Mouse (Mus musculus): ENCODE results near the gene Rnase11. TPM values are rescaled to one million over a fixed set of nuclear protein-coding genes. Genes with fewer than 3 reads are reported as not detected.
"Not testable (repeated sequence)": the region's sequence is repeated elsewhere in the genome, so short reads cannot be mapped to it uniquely, and the experiment has no call there.

Gene Rnase11
- polyA plus RNA-seq, 1 experiment from 2014 or later, result not detected

DNA sequence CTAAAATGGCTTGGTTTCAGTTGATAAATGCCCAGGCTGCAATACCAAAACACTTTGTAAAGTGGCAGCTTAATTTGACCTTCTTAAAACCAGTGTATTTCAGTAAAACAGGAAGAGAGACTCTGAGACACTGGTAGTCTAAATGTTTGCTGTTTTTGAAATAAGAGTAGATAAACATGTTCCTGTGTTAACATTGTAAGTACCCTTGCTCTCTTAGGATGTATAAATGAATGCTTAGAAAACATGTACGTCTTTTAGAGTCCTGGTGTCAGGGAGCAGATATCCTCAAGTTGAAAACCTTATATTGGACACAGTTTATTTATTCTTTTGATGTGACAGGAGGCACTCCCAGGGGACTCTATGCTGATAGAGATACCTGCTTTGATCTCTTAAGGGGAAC is 14.8 kb downstream of the Rnase11 start:
- no peaks in the 10 kb centered on the region for H3K27me3 ChIP-seq (replicated peaks)
- no peak overlapping the region for H3K4me2 ChIP-seq
- 0 out of 2 replicates have a peak, but pooled peaks cover 3% of the 10 kb centered on the region for H3K9me3 ChIP-seq (replicated peaks)
- no peaks in the 10 kb centered on the region for H3K36me3 ChIP-seq
- WGBS, result 53% methylated on average over 1 of the region's 1 CpGs
- H3K4me1 ChIP-seq (replicated peaks), result peaks cover 6% of the 10 kb centered on the region
- H3K4me3 ChIP-seq, result no peak overlapping the region
- no peak overlapping the region for H3K9ac ChIP-seq
- no peak for ATAC-seq (ENCODE audit: insufficient number of reproducible peaks, low FRiP score)
- no peak overlapping the region for H3K27ac ChIP-seq (ENCODE audit: poor library complexity, severe bottlenecking)

DNA sequence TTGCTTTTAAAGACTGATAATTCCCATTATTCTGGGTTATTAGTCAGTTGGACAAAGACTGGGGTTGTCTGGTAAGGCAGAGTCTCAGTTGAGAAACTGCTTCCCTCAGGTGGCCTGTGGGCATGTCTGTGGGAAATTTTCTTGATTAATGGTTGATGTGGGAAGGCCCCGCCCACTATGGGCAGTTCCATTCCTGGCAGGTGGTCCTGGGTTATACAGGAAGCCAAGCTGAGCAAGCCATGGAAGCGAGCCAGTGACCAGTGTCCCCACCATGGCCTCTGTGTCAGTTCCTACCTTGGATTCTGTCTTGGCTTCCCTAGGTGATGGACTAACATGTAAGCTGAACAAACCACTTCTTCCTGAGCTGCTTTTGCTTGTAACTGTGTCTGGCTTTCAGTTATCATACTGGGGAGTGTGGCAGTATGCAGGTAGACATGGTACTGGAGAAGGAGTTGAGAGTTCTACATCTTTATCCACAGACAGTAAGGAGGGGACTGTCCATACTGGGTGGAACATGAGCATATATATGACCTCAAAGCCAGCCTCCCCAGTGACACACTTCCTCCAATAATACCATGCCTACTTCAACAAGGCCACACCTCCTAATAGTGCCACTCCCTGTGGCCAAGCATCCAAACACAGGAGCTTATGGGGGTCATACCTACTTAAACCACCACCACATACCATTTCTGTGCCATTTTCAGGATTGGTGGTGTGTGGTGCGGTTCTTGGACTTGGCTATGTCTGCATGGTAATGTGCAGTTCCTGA is 22.4 kb downstream of the Rnase11 start:
- WGBS, result 58% methylated on average over 3 of the region's 3 CpGs
- Histone ChIP-seq H3K27ac (ENCODE audit: poor library complexity, severe bottlenecking) (no peak overlapping the region), H3K9me3 (replicated peaks) (0 out of 2 replicates have a peak, but pooled peaks cover 3% of the 10 kb centered on the region), H3K4me1 (replicated peaks) (no peaks in the 10 kb centered on the region), H3K4me2 (no peak overlapping the region), H3K27me3 (replicated peaks) (no peaks in the 10 kb centered on the region), H3K4me3 (no peak overlapping the region), H3K9ac (no peak overlapping the region), H3K36me3 (no peaks in the 10 kb centered on the region)
- no peak for ATAC-seq (ENCODE audit: insufficient number of reproducible peaks, low FRiP score)

DNA sequence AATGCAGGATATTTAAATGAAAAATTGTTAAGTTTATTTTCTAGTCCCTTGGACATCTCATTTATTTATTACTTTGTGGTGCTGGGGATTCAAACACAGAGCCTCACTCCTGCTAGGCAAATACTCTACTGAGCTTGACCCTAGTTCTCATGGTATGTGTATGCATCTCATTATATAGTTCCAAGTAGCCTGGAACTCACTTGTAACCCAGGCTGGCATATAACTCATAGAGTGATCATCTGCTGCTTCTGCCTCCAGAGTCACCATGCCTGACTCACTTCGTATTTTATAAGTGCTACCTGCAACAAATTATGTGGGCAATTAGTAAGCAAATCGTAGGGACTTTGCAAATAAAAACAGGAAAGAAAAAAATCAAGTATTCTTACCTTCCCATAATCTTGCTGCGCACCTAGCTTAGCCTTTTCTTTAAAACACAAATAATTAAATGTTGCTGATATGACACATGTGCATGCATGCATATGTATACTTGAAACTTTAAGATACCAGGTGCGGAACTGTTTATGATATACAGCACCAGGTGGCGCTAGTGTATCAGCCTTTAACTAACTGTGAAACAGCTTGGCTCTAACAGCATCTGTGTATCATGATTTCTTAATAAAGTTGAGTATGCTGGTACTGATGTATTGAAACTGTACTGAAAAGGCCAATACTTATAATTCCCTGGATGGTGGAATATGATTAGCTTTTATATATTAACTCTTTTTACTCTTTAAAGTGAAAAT is 23.4 kb downstream of the Rnase11 start:
- no peak overlapping the region for H3K4me3 ChIP-seq
- H3K9ac ChIP-seq, result no peak overlapping the region
- H3K27me3 ChIP-seq (replicated peaks), result no peaks in the 10 kb centered on the region
- no peaks in the 10 kb centered on the region for H3K36me3 ChIP-seq
- ATAC-seq (ENCODE audit: insufficient number of reproducible peaks, low FRiP score), result no peak
- H3K27ac ChIP-seq (ENCODE audit: poor library complexity, severe bottlenecking), result no peak overlapping the region
- H3K9me3 ChIP-seq (replicated peaks), result no peaks in the 10 kb centered on the region
- no peak overlapping the region for H3K4me2 ChIP-seq
- no peaks in the 10 kb centered on the region for H3K4me1 ChIP-seq (replicated peaks)
- WGBS, result 37% methylated on average over 5 of the region's 5 CpGs

DNA sequence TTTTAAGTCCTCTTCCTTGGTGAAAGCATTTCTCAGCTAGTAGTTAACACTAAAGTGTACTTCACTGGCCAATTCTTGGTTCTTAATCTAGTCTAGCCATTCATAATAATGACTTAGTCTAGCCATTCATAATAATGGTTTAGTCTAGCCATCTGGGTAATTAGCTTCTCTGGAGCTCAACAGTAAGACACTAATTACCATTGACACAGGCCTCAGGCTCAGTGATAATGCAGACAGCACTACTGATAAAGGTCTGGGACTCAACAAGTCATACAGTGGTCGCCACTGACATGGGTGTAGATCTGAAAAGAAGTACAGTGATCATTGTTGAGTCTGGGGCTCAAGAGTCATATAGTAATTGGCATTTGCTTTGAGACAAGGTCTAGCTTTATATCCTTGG is 25.1 kb downstream of the Rnase11 start:
- Histone ChIP-seq H3K9me3 (replicated peaks) (peaks cover 5% of the 10 kb centered on the region; the same call in 1 of the 2 replicates), H3K4me3 (no peak overlapping the region)

DNA sequence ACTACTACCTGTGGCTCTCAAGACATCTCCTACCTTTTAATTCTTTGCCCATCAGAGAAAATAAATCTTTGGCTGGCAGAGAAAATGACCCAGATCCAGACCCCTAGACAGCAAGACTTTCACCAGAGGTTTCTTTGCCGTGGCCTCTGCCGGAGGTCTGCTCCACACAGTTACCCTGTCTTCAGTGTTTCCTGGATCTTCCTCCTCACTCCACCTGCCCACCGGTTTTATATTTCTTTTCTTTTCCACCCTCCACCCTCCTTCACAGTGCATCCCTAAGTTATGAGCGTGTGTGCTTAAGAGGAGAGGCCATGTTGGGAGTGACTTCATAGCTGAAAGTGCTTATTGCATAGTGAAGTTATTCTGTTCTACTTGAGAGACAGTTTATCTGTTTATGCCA is 26.5 kb downstream of the Rnase11 start:
- no peaks in the 10 kb centered on the region for H3K27me3 ChIP-seq (replicated peaks)
- 88% methylated on average over 4 of the region's 4 CpGs for WGBS
- H3K4me3 ChIP-seq, result no peak overlapping the region
- H3K4me1 ChIP-seq (replicated peaks), result no peaks in the 10 kb centered on the region
- ATAC-seq (ENCODE audit: insufficient number of reproducible peaks, low FRiP score), result no peak
- H3K9ac ChIP-seq, result no peak overlapping the region
- no peak overlapping the region for H3K4me2 ChIP-seq
- no peak overlapping the region for H3K27ac ChIP-seq (ENCODE audit: poor library complexity, severe bottlenecking)
- H3K36me3 ChIP-seq, result no peaks in the 10 kb centered on the region
- peaks cover 5% of the 10 kb centered on the region; the same call in 1 of the 2 replicates for H3K9me3 ChIP-seq (replicated peaks)

More for the DNA sequence above, 25.1 kb downstream of the Rnase11 start:
- H3K9ac ChIP-seq, result no peak overlapping the region
- H3K27ac ChIP-seq (ENCODE audit: poor library complexity, severe bottlenecking), result no peak overlapping the region
- no peak overlapping the region for H3K4me2 ChIP-seq
- no peaks in the 10 kb centered on the region for H3K27me3 ChIP-seq (replicated peaks)
- no peaks in the 10 kb centered on the region for H3K4me1 ChIP-seq (replicated peaks)
- no peaks in the 10 kb centered on the region for H3K36me3 ChIP-seq
- no peak for ATAC-seq (ENCODE audit: insufficient number of reproducible peaks, low FRiP score)
- 56% methylated on average over 1 of the region's 1 CpGs for WGBS

DNA sequence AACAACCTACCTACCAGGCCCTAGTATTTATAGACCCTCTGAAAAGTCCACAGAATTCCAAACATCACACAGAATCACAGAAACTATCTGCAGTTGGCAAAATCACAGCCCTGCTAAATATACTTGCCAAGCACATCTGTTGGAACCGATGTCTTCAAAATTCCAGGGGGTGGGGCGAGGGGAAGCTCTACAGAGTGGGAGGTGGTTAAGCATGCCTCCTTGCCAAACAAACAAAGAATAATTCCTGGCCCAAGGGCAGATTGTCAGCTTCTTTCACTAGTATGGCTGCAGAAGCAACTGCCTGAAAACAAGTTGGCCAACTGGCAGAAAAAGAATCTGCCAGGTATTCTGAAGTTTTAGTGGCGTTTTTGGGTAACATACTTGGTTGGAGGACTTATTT is 32.7 kb downstream of the Rnase11 start:
- 60% methylated on average over 3 of the region's 3 CpGs for WGBS
- no peak overlapping the region for H3K27ac ChIP-seq (ENCODE audit: poor library complexity, severe bottlenecking)
- H3K36me3 ChIP-seq, result no peaks in the 10 kb centered on the region
- H3K27me3 ChIP-seq (replicated peaks), result no peaks in the 10 kb centered on the region
- H3K4me1 ChIP-seq (replicated peaks), result no peaks in the 10 kb centered on the region
- no peak overlapping the region for H3K9ac ChIP-seq
- ATAC-seq (ENCODE audit: insufficient number of reproducible peaks, low FRiP score), result no peak
- H3K4me3 ChIP-seq, result no peak overlapping the region
- no peak overlapping the region for H3K4me2 ChIP-seq
- H3K9me3 ChIP-seq (replicated peaks), result peaks cover 5% of the 10 kb centered on the region; the same call in 1 of the 2 replicates

DNA sequence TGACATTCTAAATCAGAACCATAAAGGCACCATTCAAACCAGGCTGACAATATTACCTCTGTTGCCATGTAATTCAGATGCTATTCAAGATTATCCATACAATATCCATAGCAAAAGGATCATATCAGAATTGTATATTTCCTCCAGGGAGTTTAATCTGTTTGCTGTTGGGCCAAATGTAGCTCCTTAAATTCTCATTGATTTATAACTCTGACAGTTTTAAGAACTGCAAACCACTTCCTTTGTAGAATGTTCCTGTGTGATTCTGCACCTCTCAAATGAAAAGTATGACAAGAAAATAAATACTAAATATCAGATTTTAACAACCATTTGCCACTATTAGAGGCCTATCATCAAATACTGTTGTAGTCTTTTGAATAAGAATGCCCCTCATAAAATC is 34.2 kb downstream of the Rnase11 start:
- no peak for ATAC-seq (ENCODE audit: insufficient number of reproducible peaks, low FRiP score)
- no peak overlapping the region for H3K4me2 ChIP-seq
- H3K27ac ChIP-seq (ENCODE audit: poor library complexity, severe bottlenecking), result no peak overlapping the region
- no peaks in the 10 kb centered on the region for H3K4me1 ChIP-seq (replicated peaks)
- no peaks in the 10 kb centered on the region for H3K27me3 ChIP-seq (replicated peaks)
- no peak overlapping the region for H3K9ac ChIP-seq
- peaks cover 9% of the 10 kb centered on the region; the same call in 1 of the 2 replicates for H3K9me3 ChIP-seq (replicated peaks)
- H3K36me3 ChIP-seq, result no peaks in the 10 kb centered on the region
- no peak overlapping the region for H3K4me3 ChIP-seq

DNA sequence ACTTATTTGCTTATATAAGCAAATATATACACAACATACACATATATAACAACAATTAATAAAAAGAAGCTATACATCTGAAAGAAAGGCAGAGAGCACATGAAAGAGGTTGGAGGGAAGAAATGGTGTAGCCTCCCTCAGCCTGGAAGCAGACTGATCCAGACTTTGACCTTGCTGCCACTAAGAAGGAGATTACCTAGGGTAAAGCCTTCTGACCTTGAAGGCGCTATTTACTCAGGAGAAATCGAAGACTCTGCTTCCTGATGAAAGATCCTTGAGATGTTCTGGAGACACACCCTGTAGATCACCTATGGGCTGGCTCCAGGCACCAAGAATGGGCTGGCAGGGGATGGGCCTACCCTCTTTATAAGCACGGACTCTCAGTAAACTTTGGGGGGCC is 35.2 kb downstream of the Rnase11 start:
- H3K4me2 ChIP-seq; H3K9me3 ChIP-seq (replicated peaks); H3K4me1 ChIP-seq (replicated peaks); H3K4me3 ChIP-seq; H3K27me3 ChIP-seq (replicated peaks); H3K36me3 ChIP-seq; H3K27ac ChIP-seq (ENCODE audit: poor library complexity, severe bottlenecking); H3K9ac ChIP-seq; ATAC-seq (ENCODE audit: insufficient number of reproducible peaks, low FRiP score): not testable (repeated sequence)
- 74% methylated on average over 3 of the region's 3 CpGs for WGBS

DNA sequence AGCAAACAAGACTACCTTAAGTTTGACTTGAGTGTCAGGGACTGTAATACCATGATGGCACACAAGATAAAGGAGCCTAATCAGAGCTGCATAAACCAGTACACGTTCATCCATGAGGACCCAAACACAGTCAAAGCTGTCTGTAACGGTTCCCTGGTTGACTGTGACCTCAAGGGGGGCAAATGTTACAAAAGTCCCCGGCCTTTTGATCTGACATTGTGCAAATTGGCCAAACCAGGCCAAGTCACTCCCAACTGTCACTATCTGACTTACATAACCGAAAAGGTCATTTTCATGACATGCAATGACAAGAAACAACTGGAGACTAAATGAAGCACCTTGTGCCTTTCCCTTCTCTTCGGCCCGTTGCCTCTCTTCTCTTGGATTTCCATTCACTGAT is 40.4 kb downstream of the Rnase11 start:
- H3K4me1 ChIP-seq (replicated peaks), result peaks cover 24% of the 10 kb centered on the region
- ATAC-seq (ENCODE audit: insufficient number of reproducible peaks, low FRiP score), result no peak
- peak overlapping the region; percentile 97 for H3K27ac ChIP-seq (ENCODE audit: poor library complexity, severe bottlenecking)
- WGBS, result 82% methylated on average over 6 of the region's 6 CpGs
- H3K9me3 ChIP-seq (replicated peaks), result peaks cover 5% of the 10 kb centered on the region; the same call in 1 of the 2 replicates
- no peaks in the 10 kb centered on the region for H3K36me3 ChIP-seq
- H3K4me2 ChIP-seq, result no peak overlapping the region
- no peaks in the 10 kb centered on the region for H3K27me3 ChIP-seq (replicated peaks)
- no peak overlapping the region for H3K9ac ChIP-seq
- H3K4me3 ChIP-seq, result no peak overlapping the region

DNA sequence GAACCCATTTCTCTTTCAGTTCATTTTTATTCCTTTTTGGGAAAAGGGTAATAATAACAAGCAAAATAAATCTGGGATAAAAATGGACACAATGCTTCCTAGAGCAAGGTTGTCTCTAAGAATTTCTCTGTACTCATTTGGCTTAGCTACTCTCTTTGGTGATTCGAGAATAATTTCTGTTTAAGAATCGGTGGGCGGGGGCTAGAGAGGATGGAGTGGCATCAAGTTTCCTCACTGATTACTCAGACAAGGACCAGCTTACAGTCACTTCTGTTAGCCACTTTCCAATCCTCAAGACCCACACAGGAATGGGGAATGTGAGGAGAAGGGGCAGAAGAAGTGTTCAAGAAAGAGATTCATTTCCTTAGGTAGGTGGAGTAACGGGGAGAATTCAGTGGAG is 41.2 kb downstream of the Rnase11 start:
- no peak for ATAC-seq (ENCODE audit: insufficient number of reproducible peaks, low FRiP score)
- Histone ChIP-seq H3K4me3 (no peak overlapping the region), H3K9me3 (replicated peaks) (peaks cover 5% of the 10 kb centered on the region; the same call in 1 of the 2 replicates), H3K4me1 (replicated peaks) (peaks cover 24% of the 10 kb centered on the region), H3K4me2 (no peak overlapping the region), H3K27ac (ENCODE audit: poor library complexity, severe bottlenecking) (peak overlapping the region; percentile 97), H3K27me3 (replicated peaks) (no peaks in the 10 kb centered on the region), H3K36me3 (no peaks in the 10 kb centered on the region), H3K9ac (no peak overlapping the region)
- WGBS, result 73% methylated on average over 4 of the region's 4 CpGs

DNA sequence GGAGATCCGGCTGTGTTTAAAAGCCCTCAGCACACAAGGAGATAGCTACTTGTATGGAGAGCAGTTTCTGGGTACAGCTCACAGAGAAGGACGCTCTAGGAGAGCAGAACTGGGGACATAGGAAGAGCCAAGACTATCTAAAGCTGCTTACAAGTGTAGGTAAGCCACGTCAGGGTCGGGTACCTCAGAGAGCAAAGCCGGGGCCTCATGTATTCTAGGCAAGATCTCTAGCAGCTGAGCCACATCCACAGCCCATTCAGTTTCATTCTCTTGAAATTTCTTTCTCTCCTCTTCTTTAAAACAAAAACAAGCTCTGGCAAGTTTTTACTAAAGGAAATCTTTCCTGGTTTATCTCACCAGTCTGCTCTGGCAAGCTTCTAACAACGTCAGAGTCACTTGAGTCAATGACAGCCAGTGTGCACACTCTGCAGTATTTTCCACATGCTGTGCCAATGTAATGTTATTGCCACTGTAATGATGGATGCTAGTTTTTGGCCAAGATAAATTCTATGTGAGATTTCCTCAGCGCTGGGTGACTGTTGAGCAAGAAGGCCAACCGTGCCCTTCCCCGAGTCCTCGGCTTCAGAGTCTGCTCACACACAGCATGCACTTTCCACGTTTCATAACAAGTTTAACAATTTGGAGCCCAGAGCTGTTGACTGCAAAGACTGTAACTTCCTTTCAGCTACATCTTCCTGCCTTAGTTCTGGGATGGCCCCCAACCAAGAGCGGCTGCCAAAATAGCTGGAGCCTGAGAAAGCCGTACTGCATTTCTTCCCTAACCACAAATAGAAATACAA is 41.8 kb downstream of the Rnase11 start:
- H3K27ac ChIP-seq (ENCODE audit: poor library complexity, severe bottlenecking), result peak overlapping the region; percentile 97
- no peaks in the 10 kb centered on the region for H3K36me3 ChIP-seq
- 0 out of 2 replicates have a peak overlapping the region, but pooled peaks have one; percentile 9 for H3K4me2 ChIP-seq
- 0 out of 2 replicates have a peak overlapping the region, but pooled peaks have one; percentile 43 for H3K9ac ChIP-seq
- no peak overlapping the region for H3K4me3 ChIP-seq
- H3K9me3 ChIP-seq (replicated peaks), result peaks cover 5% of the 10 kb centered on the region; the same call in 1 of the 2 replicates
- ATAC-seq (ENCODE audit: insufficient number of reproducible peaks, low FRiP score), result peak; percentile 91
- WGBS, result 40% methylated on average over 13 of the region's 13 CpGs
- no peaks in the 10 kb centered on the region for H3K27me3 ChIP-seq (replicated peaks)
- peaks cover 24% of the 10 kb centered on the region for H3K4me1 ChIP-seq (replicated peaks)
